Mouse (Mus musculus) frontal cortex, postnatal 36 days (tissue): ENCODE data around the gene Mon2.
"Not testable (repeated sequence)": the region's sequence is repeated elsewhere in the genome, so short reads cannot be mapped to it uniquely, and the experiment has no call there.

ENCODE experiments used
- DNase-seq, 2 experiments: peaks; one replicate each; pipeline ENCODE4 v3.0.0; 2022; ENCODE audit warnings: low spot score in 2 of 2

Mon2 gene

DNA sequence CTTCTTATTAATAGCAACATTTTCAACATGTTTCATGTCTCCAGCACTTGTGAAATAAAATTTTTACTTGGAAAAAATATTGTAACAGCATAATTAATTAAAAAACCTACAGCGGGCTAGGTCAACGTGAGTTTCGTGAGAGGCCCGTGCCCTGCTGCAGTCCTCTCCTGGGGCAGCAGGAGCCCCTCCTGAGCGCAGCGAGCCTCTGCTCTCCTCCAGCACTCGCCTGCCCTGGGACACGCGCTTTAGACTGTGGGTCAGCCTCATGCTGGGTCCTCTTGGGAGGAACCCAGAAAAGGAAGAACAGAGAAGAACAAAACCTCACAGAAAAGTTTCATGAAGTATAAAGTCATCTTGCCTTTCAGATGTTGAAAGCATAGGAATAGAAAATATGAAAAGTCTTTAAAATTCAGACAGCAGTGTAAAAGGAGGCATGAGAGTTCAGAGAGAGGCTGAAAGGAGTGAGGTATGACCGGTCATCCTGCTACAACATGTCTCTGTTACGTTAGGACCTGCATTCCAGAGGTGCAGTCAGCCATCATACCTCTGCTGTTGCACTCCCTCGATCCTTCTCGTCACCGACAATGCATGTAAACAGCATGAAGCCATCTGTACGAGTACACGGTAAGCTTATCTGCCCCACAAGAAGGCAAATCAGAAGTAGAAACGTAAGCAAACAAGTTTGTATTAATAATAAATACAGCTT is 81.8 kb downstream of the Mon2 start:
- no peak for DNase-seq

DNA sequence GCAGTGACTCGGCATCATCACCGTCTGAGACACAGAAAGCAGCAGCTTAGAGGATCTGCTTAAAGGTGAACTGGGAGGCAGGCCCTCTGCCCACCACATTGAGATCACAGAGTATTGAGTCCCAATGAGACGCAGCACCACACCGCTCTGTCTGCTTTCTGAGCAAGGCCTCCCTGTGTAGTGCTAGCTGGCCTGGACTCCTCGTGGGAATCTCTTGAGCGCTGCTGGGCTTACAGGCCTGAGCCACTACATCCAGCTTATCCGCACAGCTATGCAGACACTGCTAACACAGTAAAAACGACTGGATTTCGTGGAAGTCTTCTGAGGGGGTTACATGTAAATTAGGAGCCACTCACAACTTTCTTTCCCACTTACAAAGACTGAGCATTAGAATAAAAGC is 84.7 kb downstream of the Mon2 start:
- no peak for DNase-seq

DNA sequence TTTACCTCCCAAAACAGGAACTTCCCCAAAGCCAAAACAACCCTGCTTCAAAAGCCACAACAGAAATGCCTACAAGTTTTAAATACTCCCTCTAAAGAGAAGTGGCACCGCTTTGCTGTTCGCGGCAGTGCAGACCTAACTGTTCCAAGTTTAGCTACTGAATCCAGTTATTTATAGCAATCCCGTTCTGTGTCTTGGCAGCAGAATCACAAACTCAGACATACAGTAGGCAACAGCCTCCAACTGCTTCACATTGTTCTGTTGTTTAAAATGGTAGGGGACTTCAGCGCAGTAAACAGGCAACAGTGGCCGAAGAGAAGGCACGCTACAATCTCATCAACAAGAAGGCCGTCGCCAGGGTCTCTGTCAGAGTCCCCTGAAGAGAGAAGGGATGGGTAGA is 85.3 kb downstream of the Mon2 start:
- DNase-seq = peak in 1 of 2 experiments; percentile 62

DNA sequence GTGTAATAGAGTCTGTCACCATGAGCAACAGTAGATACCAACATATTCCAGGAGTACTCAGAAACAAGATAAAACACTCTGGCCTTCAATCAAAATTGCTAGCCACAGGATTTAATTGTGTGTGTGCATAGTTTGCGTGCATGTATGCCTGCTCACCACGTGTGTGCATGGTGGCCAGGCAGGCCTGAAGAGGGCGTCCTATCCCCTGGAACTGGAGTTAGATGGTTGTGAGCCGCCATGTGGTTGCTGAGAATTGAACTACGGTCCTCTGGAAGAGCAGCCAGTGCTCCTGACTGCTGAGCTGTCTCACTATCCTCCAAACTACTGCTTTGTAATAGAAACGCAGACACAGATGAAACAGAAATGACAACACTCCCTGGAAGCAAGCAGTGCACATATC is 85.7 kb downstream of the Mon2 start:
- no peak for DNase-seq

DNA sequence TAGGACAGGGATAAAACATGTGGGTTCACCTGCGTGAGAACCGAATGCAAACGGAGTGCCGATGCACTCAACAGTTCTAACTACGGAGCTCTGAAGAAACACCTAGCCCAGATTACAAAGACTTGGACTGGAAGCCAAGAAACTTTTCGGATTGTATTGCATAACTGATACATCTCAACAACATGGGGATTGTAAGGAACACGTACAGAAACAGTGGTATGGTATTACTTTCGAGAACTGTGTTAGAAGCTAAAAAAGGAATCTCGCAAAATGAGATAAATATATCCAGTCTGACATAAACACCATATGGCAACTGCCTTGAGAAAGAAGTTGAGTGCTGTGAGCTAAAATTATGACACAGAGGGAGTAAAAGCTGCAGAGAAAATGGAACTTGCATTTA is 86.4 kb downstream of the Mon2 start:
- DNase-seq = peak in 1 of 2 experiments; percentile 52

DNA sequence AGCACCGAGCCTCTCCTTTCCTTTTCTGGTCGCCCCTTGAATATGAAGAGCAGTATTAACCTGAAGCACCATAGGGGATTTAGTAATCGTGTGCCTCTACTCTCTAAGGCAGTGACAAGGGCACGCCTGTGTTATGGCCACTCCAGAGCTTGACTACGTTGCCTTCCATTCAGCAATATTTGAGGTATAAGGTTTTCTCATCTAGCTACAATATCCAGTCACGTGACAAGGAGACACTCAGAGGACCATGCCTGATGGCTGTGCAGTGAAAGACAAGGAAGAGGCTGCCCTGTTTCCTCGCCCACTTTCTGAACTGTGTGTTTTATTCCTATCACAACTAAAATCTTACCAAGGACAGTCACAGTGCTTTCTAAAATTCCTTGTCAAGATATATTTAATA is 87.9 kb downstream of the Mon2 start:
- no peak for DNase-seq

DNA sequence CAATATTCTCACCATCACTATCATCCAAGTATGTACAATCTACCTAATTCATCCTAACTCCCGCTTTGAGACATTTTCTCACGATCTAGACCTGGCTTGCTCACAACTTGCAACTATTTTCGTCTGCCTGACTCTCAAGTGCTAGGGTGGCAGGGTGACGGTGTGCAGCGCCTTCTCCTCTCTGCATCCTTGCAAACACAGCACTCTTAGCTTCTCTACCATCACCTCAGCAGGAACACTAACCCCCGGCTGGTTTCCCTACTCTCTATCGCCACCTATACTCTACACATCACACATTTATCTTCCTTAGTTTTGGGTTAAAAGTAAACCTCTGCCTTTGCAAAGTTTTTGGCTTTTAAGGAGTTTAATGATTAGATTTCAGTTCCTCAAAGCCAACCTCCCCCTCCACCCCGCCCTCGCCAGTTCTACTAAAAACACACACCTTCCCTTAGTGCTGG is 88.6 kb downstream of the Mon2 start:
- peak in 1 of 2 experiments; percentile 56 for DNase-seq

DNA sequence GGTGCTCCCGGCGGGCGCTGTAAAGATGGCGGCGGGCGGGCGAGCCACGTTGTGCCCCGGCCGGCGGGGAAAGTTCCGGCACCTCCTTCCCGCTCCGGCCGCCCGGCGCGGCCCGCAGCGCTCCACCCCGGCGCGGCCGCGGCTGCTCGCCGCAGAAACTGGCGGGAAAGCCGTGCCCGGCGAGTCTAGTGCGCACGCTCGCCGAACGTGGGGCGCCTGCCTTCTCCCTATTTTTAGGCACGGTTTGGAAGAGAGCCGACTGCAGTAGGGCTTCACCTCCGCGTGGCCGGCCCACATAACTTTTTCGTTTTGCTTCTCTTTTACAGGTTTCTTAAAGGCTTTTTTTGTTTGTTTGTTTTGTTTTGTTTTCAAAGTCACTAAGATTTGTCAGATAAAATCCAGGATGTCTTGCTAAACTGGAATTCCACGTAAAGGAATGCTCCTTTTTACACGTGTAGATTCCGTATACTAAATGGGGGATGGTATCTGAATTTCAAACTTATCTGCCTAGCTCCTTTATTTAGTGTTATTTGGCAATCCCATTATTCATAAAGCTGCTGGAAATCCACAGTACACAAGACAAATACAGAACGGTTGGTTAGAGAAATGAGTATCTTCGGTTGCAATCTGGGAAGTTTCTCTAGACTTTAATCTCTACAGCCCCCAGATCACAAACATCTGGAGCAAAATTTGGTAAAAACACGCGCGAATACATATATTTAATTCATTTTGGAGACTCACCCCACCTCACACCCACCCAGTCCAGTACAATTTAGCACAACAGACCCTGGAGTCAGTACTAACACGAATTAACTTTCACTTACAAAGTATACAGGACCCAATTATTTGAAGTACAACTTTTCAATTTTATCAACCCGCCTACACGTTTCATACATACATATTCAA is 89.7 kb downstream of the Mon2 start:
- DNase-seq = peak; percentile 72 to 82

DNA sequence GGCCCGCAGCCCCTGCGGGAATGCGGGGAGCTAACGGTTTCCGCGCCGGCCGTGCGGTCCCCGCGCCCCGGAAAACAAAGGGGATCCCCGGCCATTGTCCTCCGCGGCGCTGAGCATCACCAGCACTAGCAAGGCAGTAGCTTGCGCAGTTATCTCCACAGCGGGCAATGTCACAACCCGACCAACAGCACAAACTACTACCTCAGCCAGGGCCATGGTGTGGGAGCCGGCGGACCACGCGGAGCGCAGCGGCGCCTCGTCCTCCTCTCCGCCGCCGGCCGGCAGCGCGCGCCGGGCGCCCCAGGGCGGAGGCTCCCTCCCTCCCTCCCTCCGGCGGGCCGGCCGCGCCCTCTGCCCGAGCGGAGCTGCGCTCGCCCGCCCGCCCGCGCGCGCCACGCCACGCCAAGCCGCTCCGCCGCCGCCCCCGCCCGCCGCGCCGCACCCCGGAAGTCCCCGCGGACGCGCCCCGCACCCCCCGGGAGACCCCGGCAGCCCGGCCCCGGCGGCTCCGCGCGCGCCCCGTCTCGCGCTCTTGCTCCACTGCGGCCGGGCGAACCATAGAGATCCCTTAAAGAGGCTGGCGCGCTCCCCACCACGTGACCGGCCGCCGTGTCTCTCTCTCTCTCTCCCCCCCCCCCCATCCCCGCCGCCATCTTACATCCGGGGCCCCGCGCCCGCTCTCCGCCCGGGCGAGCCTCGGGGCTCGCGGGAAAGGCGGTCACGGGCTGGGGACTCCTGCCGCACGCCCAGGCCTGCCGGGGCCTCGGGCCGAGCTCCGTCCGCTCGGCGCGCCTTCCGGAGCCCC is 90.6 kb downstream of the Mon2 start:
- DNase-seq = peak; percentile 70 to 71

DNA sequence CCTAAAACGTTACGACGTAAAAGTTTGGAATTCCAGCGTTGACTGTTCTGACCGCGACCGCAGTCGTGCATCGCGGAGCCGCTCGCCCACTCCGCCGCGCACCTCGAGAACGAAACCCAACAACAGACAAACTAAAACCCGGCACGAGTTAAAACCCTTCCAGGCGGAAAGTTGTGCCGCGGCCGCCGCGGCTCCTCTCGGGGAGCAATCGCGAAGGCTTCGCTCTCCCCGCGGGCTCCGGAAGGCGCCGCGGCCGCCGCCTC is 91.1 kb downstream of the Mon2 start:
- DNase-seq = peak in 1 of 2 experiments; percentile 30

DNA sequence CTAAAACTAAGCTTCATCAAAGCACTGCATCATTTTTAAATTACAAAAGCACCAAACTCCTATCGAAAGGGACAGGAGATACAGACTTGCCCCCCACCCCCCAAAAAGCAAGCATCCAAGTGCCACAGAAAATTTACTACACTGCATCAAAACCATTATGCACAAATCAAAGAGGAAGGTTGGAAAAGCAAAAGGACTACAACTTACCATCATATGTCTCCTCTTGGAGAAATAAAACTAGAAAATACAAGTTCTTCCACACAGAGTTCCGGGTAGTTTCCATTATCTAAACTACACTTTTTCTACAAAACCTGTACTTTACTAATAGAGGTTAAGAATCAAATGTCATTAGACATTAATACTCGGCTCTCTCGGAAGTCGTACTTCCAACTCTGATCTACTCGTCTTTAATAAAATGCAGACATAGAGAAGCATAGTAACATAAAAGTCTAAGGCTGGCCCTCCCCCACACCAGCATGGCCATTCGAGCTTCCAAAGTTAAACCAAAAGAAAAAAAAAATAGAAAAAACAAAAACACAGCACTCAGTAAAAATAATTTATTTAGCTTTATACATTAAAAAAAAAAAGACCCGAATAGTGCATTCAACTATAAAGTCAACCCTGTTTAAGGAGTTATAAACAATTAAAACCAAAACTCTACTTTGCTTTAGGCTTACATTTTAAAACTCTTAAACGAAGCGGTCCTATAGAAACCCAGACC is 91.6 kb downstream of the Mon2 start:
- DNase-seq = no peak

DNA sequence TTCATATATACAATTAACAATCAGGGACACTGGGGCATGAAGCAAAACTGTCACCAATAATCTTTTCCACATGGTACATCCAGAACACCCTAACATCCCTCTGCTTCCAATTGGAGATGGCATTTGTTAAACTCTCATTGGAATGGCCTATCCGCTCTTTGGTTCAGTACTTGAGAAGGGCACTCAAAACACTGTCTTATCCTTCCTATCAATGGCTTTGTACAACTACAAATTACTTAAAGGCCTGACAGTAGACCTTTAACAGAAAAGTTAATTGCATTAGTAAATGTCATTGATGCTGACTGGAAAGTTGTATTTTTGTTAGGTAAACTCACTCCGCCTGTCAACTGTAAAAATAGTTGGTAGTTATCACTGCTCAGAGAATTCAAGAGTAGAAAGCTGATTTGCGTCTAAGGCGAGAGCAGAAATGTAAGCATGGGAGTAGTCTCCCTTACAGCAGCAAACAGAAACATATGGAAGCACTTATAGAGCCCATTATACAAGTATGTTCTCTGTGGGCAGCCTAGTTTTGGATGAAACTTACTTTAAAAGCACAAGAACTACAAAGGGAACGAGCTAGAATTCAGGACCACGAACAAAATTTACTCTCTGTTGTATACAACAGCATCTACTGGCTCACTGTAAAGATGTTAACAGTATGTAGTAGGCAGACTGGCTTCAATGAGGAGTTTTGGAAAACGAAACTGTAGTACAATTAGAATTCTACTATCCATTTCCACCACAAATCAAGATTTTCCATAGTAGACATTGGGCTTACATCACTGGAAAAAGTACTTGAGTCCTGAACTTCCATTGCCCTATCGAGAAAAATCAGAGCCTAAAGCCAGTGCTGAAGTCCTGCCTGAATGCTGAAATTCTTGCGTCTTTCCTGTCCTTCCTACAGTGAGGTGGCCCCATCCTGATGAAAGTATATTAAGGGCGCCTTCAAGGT is 92.5 kb downstream of the Mon2 start:
- no peak for DNase-seq

DNA sequence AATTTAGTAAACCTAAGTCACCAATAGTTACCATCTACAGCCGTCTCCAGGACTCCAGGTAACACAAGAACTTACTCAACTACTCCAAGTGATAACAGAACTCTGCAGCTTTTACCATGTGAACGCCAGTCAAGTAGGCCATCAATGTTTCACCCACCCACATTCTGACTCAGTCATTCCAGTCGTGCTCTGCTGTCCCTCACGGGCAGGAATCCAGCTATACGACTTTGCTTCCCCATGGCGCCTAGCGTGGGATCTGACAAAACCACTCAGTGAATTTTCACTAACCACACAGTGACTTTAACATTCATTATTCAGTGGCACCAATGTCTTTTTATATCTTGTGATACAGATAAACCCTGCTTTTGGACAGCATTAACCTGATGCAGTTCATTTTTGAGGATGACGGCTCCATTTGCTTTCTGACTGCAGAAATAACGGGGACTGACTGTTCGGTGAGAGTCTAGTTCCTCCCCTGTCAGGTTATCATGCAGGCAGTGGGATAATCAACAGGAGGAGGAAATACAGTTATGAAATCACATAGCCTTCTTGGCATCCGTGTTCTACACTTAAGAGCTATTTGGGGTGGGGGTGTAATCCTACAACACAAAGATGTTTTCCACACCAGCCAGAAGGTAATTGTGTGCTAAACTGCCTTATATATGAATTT is 93.3 kb downstream of the Mon2 start:
- DNase-seq = peak; percentile 54 to 55

DNA sequence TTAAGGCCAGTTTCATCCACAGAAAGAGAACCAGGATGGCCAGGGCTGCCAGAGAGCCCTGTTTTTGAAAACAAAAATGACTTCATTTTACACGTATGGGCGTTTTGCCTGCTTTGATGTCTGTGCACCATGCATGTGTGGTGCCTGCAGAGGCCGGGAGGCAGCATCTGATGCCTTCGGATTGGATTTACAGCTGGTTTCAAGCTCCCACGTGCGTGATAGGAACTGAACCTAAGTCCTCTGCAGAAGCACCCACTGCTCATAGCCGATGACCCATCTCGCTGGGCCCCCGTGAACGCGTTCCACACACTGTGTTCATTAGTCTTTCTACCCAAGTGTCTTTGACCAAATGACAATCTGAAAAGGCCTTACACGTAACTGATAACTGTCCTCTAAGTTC is 96.2 kb downstream of the Mon2 start:
- no peak for DNase-seq

DNA sequence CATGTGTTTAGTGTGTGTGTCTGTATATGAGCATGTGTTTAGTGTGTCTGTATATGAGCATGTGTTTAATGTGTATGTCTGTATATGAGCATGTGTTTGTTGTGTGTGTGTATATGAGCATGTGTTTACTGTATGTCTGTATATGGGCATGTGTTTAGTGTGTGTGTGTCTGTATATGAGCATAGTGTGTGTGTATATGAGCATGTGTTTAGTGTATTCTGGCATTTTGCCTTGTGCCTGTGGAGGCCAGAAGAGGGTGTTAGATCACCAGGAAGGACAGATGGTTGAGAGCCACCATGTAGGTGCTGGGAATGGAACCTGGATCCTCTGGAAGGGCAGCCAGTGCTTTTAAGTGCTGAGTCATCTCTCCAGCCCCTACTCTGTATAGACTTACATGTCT is 96.9 kb downstream of the Mon2 start:
- DNase-seq = no peak

DNA sequence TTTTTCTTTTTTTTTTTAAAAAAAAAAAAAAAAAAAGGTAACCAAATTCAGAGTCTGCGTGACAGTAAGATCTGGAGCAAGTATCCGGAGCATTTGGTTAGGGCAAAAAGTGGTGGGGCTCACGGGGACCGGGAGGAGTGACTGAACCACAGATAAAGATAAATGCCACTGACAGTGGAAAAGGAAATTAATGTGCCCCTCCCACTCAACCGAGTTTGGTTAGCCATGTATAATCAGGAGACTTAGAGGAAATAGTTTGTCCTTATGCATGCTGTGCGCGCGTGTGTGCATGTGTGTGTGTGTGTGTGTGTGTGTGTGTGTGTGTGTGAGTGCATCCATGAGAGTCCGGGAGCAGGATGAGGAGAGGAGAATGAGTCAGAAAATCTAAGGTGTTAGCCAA is 100.3 kb downstream of the Mon2 start:
- no peak for DNase-seq

DNA sequence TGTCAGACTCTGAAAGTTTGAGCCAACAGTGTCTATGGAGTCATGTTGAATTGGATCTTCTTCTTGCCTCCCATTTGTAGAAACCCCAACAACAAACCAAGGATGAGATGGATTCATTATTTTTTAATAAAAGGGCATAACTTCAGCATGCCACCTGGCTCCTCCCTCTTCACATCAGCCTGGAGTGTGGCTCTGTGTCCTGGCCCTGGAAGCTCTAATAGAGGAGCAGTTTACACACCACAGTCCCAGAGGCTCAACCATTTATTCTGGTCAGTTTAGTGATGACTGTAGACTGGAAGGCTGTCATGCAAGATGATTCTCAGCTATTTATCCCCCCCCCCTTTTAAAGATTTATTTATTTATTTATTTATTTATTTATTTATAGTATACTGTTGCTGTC is 103.1 kb downstream of the Mon2 start:
- DNase-seq = no peak

DNA sequence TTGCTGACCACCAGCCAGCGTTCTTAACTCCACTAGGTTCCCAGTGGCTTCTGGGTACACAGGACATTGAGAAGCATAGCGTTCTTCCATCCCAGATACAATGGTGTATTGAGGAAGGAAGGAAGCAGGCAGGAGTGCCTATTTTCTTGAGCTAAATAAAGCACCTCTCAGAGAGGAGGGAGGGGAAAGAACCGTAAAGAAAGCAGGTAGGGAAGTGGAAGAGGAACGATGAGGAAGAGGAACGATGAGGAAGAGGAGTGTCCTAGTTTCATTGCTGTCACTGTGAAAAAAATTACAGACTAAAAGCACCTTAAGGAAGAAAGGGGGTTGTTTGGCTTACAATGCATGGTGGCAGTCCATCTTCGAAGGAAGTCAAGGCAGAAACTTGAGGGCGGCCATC is 106.1 kb downstream of the Mon2 start:
- no peak for DNase-seq

DNA sequence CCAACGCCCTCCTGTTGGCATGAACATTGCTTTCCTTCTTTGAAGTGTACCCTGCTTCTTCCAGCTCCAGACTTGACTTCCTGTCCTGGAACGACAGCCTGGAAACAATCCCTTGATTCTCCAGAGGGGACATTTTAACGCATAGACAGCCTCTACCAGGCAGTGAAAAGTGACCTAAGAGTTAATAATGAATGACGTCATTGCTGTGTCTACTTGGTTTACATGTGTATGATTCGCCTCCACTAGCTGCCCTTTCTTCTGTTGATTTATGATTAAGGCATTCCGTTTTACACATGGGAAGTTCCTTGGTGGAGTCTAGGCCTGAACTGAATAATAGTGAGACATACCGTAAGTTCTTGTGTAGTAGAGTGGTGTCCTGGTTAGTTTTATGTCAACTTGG is 109.9 kb downstream of the Mon2 start:
- DNase-seq = no peak

DNA sequence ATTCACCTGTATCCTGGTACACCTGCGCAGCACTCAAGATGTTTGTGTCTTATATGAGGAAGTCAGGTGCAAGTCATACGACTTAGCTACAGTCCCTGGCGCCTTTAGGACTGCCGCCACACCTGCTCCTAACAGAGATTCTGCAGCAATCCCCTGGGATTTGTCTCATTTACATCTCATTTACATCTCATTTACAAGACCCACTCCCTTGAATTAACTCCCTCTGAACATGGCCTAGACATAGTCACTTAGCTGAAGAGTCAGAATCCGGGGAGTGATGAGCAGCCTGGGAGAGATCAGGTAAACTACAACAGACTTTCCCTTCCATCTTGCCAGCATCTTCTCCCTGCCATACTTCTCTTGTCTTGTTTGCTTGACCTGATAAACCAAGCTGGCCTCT is 110.7 kb downstream of the Mon2 start:
- not testable (repeated sequence) for DNase-seq
